Mouse (Mus musculus) thymus, adult 2 months (tissue): ENCODE data around the gene Dnajc16.

ENCODE experiments used
- CTCF ChIP-seq: fragments of 200-500 bp; IDR thresholded peaks from 2 replicates; pipeline ENCODE4 v1.5.1; 2012; ENCODE audit warnings: mild to moderate bottlenecking, control low read depth, low read length, moderate library complexity, borderline replicate concordance; ENCODE audit not compliant: control insufficient read depth, poor library complexity, insufficient read depth; ENCODE audit errors: extremely low read depth
- POLR2A ChIP-seq: fragments of 200-500 bp; IDR thresholded peaks from 2 replicates; pipeline ENCODE4 v1.6.1; 2012; ENCODE audit warnings: mild to moderate bottlenecking, low read length, control low read depth, moderate library complexity; ENCODE audit not compliant: control insufficient read depth, poor library complexity, insufficient read depth; ENCODE audit errors: extremely low read depth

DNA sequence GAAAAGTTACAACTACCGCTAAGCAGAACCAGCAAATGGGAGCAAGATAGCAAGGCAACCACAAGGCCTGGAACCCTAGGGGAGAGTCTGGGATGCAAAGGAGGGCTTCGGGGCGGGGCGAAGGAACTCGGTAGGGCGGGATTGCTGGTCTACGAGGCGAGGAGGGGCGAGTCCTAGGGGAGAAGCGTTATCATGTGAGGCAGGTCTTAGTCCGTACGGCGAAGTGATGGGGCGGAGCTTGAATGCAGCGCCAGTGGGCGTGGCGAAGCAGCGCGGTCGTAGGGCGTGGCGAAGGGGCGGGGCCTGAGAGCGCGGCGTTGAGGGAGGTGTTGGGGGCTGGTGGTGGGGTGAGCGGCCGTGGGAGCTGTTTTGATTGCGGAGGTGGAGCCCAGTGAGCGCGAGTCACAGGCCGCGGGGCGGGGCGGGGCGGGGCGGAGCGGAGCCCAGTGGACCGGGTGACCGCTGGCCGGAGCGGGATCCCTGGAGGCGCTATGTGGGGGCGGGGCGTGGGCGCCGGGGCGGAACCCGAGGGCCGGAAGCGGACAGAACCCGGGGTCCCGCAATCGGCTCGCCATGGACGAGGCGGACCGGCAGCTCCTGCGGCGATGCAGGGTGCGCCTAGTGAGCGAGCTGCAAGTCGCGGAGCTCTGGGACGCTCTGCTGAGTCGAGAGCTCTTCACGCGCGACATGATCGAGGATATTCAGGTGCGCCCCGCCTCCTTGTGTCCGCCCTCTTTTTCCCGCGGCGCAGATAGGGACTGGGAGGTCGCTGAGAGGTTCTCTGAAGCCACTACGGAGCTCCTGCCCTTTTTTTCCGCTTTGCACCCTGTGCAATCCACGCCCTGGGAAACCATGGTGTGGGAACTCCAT, 2.8 kb upstream of the Dnajc16 start, which contains the start of gene Casp9:
- 0 out of 2 replicates have a peak, but pooled peaks have one; percentile 4 for TF ChIP-seq CTCF
- peak; percentile 27; the same call in 1 of the 2 replicates for TF ChIP-seq POLR2A
